Mouse (Mus musculus): ENCODE results near the gene Fbxo27. TPM values are rescaled to one million over a fixed set of nuclear protein-coding genes. Genes with fewer than 3 reads are reported as not detected.
"Not testable (repeated sequence)": the region's sequence is repeated elsewhere in the genome, so short reads cannot be mapped to it uniquely, and the experiment has no call there.

Gene Fbxo27
- polyA plus RNA-seq, 1 experiment from 2014 or later, result 4.3 TPM

DNA sequence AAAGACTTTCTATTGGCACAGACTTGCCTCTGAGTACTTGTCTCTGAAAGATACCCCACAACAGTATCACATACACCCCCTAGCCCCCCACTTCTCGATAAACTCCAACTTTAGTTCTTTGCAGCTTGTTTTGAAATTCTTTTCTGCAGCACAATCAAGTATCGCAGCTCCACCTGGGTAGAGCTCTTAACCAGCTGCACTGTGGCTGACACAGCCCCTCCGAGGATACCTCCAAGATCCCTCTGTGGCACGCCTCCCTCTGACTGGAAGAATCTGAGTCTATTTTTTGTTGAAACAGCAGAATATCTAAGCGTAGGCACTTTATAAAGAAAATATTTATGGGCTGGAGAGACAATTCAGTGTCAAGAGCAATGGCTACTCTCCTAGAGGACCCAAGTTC is 20.4 kb upstream of the Fbxo27 start:
- no peaks in the 10 kb centered on the region for H3K36me3 ChIP-seq (ENCODE audit: control insufficient read depth, insufficient read depth, low read length)
- H3K27me3 ChIP-seq (replicated peaks; ENCODE audit: control insufficient read depth, insufficient read depth, low read length), result no peaks in the 10 kb centered on the region
- ATAC-seq (no peak), DNase-seq (ENCODE audit: low spot score) (no peak)
- no peak overlapping the region for H3K27ac ChIP-seq (ENCODE audit: low read depth, low read length)
- no peak overlapping the region for H3K9ac ChIP-seq (ENCODE audit: low read length)
- H3K9me3 ChIP-seq (replicated peaks; ENCODE audit: control insufficient read depth, low read length), result no peaks in the 10 kb centered on the region
- 89% methylated on average over 5 of the region's 5 CpGs for WGBS
- no peaks in the 10 kb centered on the region for H3K4me1 ChIP-seq (ENCODE audit: control insufficient read depth, insufficient read depth, low read length)
- no peak overlapping the region for H3K4me2 ChIP-seq (ENCODE audit: low read length)
- no peak overlapping the region for H3K4me3 ChIP-seq (ENCODE audit: low read depth, low read length)

DNA sequence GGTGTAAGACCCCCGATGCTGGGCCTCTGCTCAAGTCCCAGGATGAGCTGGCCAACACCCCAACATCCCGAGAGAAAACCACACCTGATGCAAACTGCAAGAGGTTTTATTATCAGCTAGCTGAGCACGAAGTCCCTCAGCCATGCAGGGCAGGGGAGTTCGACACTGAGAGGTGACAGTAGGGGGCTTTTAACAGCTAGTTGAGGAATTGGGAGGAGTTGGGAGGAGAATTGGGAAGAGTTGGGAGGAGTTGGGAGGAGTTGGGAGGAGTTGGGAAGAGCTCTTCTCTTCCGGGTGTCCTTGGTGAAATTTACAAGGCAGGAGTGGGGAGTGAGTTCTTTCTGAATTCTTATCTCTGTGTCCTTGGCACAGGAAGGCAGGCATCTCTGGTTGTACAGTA is 19.9 kb upstream of the Fbxo27 start:
- not testable (repeated sequence) for H3K4me1 ChIP-seq (ENCODE audit: control insufficient read depth, insufficient read depth, low read length)
- WGBS, result 76% methylated on average over 5 of the region's 5 CpGs

DNA sequence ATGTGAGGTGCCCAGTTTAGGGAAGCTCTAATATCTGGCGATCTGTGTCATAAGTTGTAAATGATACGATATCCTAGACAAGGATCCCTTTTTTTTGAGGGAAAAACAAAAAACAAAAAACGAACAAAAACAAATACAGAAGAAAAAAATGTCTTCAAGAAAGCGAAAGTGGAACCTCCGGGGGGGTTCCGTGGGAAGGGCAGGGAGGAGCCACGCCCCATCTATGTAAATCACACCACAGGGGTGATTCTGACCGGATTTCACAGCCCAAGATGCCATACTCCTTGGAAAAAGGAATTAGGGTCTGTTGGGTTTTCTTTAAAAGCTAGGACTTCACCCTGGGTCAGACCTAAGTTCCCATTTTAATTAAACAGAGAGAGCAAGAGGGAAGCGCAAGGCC is 17.7 kb upstream of the Fbxo27 start:
- H3K9me3 ChIP-seq (replicated peaks; ENCODE audit: control insufficient read depth, low read length), result no peaks in the 10 kb centered on the region
- H3K4me1 ChIP-seq (ENCODE audit: control insufficient read depth, insufficient read depth, low read length), result no peaks in the 10 kb centered on the region
- ATAC-seq (no peak), DNase-seq (ENCODE audit: low spot score) (no peak)
- H3K4me3 ChIP-seq (ENCODE audit: low read depth, low read length), result no peak overlapping the region
- no peak overlapping the region for H3K9ac ChIP-seq (ENCODE audit: low read length)
- no peak overlapping the region for H3K27ac ChIP-seq (ENCODE audit: low read depth, low read length)
- no peaks in the 10 kb centered on the region for H3K27me3 ChIP-seq (replicated peaks; ENCODE audit: control insufficient read depth, insufficient read depth, low read length)
- 82% methylated on average over 9 of the region's 9 CpGs for WGBS
- no peaks in the 10 kb centered on the region for H3K36me3 ChIP-seq (ENCODE audit: control insufficient read depth, insufficient read depth, low read length)
- H3K4me2 ChIP-seq (ENCODE audit: low read length), result no peak overlapping the region

More for the DNA sequence above, 19.9 kb upstream of the Fbxo27 start:
- H3K4me3 ChIP-seq (ENCODE audit: low read depth, low read length); H3K36me3 ChIP-seq (ENCODE audit: control insufficient read depth, insufficient read depth, low read length); H3K27me3 ChIP-seq (replicated peaks; ENCODE audit: control insufficient read depth, insufficient read depth, low read length); H3K27ac ChIP-seq (ENCODE audit: low read depth, low read length); H3K9me3 ChIP-seq (replicated peaks; ENCODE audit: control insufficient read depth, low read length); H3K4me2 ChIP-seq (ENCODE audit: low read length); H3K9ac ChIP-seq (ENCODE audit: low read length); ATAC-seq; DNase-seq (ENCODE audit: low spot score): not testable (repeated sequence)

DNA sequence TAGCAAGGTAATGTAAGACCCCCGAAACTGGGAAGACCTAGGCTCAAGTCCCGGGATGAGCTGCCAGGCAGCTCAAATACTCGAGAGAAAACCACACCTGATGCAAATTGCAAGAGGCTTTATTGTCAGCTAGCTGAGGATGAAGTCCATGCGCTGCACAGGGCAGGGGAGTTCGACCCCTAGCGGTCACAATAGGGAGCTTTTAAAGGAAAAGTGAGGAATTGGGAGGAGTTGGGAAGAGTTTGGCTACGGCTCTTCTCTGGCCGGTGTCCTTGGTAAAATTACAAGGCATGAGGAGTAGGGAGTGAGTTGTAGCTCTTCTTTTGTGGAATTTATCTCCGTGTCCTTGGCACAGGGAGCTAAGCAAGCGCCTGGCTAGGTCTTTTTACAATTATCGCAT is 16.9 kb upstream of the Fbxo27 start:
- ATAC-seq, result no peak
- H3K4me1 ChIP-seq (ENCODE audit: control insufficient read depth, insufficient read depth, low read length), result no peaks in the 10 kb centered on the region
- no peak overlapping the region for H3K9ac ChIP-seq (ENCODE audit: low read length)
- WGBS, result 48% methylated on average over 11 of the region's 11 CpGs
- DNase-seq (ENCODE audit: low spot score), result peak; percentile 10
- H3K4me2 ChIP-seq (ENCODE audit: low read length), result no peak overlapping the region
- H3K9me3 ChIP-seq (replicated peaks; ENCODE audit: control insufficient read depth, low read length), result no peaks in the 10 kb centered on the region
- H3K36me3 ChIP-seq (ENCODE audit: control insufficient read depth, insufficient read depth, low read length), result no peaks in the 10 kb centered on the region
- H3K4me3 ChIP-seq (ENCODE audit: low read depth, low read length), result no peak overlapping the region
- no peak overlapping the region for H3K27ac ChIP-seq (ENCODE audit: low read depth, low read length)
- no peaks in the 10 kb centered on the region for H3K27me3 ChIP-seq (replicated peaks; ENCODE audit: control insufficient read depth, insufficient read depth, low read length)

DNA sequence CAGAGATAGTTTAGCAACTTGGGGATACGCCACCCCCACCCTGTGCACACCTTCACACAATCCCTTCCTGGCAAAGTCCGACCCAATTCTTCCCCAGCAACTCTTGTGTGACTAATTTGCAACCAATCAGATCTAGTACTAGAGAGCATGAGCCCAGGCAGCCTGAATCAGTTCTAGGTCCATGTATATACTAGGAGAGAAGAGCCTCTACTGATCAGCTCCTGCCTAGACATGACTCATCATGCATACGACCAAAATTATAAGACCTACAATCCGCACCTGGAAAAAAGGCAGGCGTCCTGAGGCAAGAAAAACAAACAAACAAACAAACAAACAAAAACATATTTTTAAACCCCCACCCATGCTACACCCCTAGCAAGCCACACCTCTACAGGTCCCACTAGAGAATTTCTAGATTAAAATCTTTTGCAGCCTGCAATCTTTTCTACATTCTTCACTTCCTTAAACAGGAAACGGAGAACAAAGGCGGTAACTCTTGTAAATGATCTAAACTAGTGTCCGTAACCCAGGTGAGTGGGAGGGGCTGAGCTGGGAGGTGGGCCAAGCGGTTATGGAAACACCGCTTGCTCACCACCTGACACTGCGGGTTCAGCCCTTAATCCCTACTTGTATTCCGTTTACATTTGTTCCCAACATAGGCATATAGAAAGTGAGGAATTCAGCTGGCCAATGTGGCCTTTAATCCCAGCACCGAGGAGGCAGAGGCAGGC is 15.7 kb upstream of the Fbxo27 start:
- no peak overlapping the region for H3K9ac ChIP-seq (ENCODE audit: low read length)
- H3K4me3 ChIP-seq (ENCODE audit: low read depth, low read length), result no peak overlapping the region
- no peak overlapping the region for H3K27ac ChIP-seq (ENCODE audit: low read depth, low read length)
- 90% methylated on average over 13 of the region's 13 CpGs for WGBS
- H3K9me3 ChIP-seq (replicated peaks; ENCODE audit: control insufficient read depth, low read length), result no peaks in the 10 kb centered on the region
- no peaks in the 10 kb centered on the region for H3K36me3 ChIP-seq (ENCODE audit: control insufficient read depth, insufficient read depth, low read length)
- DNase-seq (ENCODE audit: low spot score), result no peak
- no peak for ATAC-seq
- no peaks in the 10 kb centered on the region for H3K27me3 ChIP-seq (replicated peaks; ENCODE audit: control insufficient read depth, insufficient read depth, low read length)
- no peaks in the 10 kb centered on the region for H3K4me1 ChIP-seq (ENCODE audit: control insufficient read depth, insufficient read depth, low read length)
- H3K4me2 ChIP-seq (ENCODE audit: low read length), result no peak overlapping the region

DNA sequence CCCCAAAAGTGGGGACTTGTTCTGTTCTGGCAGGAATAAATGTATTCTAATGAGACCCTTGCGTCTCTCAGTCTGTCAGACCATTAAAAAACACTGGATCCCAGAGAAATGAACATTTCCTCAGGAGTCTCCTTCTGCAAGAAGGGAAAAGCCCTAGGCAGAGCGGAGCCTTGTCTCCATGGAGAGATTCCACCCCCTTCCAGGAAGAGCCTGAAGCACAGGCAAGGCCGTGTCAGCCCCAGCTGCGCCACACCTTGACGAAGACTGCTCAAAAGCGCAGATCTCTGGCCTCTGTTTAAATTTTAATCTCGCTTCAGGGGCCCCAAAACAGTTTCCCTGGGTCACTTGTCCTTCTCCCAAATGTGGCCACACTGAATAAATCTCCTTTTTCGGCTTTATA is 15.0 kb upstream of the Fbxo27 start:
- no peaks in the 10 kb centered on the region for H3K9me3 ChIP-seq (replicated peaks; ENCODE audit: control insufficient read depth, low read length)
- H3K9ac ChIP-seq (ENCODE audit: low read length), result no peak overlapping the region
- no peaks in the 10 kb centered on the region for H3K36me3 ChIP-seq (ENCODE audit: control insufficient read depth, insufficient read depth, low read length)
- H3K4me1 ChIP-seq (ENCODE audit: control insufficient read depth, insufficient read depth, low read length), result no peaks in the 10 kb centered on the region
- WGBS, result 93% methylated on average over 8 of the region's 8 CpGs
- no peak for ATAC-seq
- H3K27ac ChIP-seq (ENCODE audit: low read depth, low read length), result no peak overlapping the region
- no peaks in the 10 kb centered on the region for H3K27me3 ChIP-seq (replicated peaks; ENCODE audit: control insufficient read depth, insufficient read depth, low read length)
- H3K4me2 ChIP-seq (ENCODE audit: low read length), result no peak overlapping the region
- no peak for DNase-seq (ENCODE audit: low spot score)
- H3K4me3 ChIP-seq (ENCODE audit: low read depth, low read length), result no peak overlapping the region

DNA sequence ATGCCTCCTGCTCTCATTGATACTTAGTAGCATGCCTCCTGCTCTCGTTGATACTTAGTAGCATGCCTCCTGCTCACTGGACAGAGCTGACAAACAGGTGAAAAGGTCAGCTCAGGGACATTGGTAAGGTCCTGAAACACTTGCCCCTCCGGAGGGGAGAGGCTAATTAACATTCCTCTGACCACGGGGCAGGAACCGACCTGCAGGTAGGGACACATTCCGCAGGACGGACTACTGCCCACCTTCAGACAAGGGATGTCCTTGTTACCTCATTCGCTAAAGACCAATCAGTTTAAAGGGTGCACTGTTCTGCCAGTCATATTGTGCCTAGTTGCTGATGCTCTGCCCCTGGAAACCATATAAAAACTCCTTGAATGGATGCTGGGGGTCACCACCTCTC is 1.6 kb upstream of the Fbxo27 start:
- Histone ChIP-seq H3K4me1 (ENCODE audit: control insufficient read depth, insufficient read depth, low read length) (peaks cover 7% of the 10 kb centered on the region; the same call in 1 of the 2 replicates), H3K4me3 (ENCODE audit: low read depth, low read length) (no peak overlapping the region), H3K36me3 (ENCODE audit: control insufficient read depth, insufficient read depth, low read length) (no peaks in the 10 kb centered on the region), H3K27me3 (replicated peaks; ENCODE audit: control insufficient read depth, insufficient read depth, low read length) (peaks cover 20% of the 10 kb centered on the region; the same call in 1 of the 2 replicates), H3K9ac (ENCODE audit: low read length) (no peak overlapping the region), H3K9me3 (replicated peaks; ENCODE audit: control insufficient read depth, low read length) (no peaks in the 10 kb centered on the region), H3K27ac (ENCODE audit: low read depth, low read length) (no peak overlapping the region), H3K4me2 (ENCODE audit: low read length) (no peak overlapping the region)
- no peak for DNase-seq (ENCODE audit: low spot score)
- no peak for ATAC-seq
- 81% methylated on average over 7 of the region's 7 CpGs for WGBS

DNA sequence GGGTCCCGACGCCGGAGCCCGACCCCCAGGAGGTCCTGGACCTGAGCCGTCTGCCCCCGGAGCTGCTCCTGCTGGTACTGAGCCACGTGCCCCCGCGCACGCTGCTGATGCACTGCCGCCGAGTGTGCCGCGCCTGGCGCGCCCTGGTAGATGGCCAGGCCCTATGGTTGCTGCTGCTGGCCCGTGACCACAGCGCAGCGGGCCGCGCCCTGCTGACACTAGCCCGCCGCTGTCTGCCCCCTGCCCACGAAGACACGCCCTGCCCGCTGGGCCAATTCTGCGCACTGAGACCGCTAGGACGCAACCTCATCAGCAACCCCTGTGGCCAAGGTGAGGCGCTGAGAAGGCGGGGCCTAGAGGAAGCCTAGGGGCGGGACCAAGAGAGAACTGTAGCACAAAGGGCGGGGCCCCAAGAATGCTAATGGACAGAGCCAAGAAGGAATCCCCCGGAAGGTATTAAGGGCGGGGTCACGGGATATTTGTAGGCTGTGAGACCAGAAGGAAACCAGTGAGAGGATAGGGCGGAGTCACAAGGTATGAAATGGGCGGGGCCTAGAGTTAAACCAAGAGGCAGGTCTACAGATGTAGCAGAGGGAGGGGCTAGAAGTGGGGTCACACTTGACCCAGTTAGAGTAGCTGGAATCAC is 795 bp downstream of the Fbxo27 start:
- Histone ChIP-seq H3K36me3 (ENCODE audit: control insufficient read depth, insufficient read depth, low read length) (no peaks in the 10 kb centered on the region), H3K9ac (ENCODE audit: low read length) (peak overlapping the region; percentile 55), H3K4me2 (ENCODE audit: low read length) (peak overlapping the region; percentile 90), H3K4me1 (ENCODE audit: control insufficient read depth, insufficient read depth, low read length) (peaks cover 7% of the 10 kb centered on the region; the same call in 1 of the 2 replicates), H3K4me3 (ENCODE audit: low read depth, low read length) (peak overlapping the region; percentile 46), H3K27me3 (replicated peaks; ENCODE audit: control insufficient read depth, insufficient read depth, low read length) (peaks cover 20% of the 10 kb centered on the region; the same call in 1 of the 2 replicates), H3K9me3 (replicated peaks; ENCODE audit: control insufficient read depth, low read length) (no peaks in the 10 kb centered on the region), H3K27ac (ENCODE audit: low read depth, low read length) (no peak overlapping the region)
- DNase-seq (ENCODE audit: low spot score), result peak; percentile 70
- ATAC-seq, result peak; percentile 81
- WGBS, result under 1% methylated on average over 38 of the region's 38 CpGs

DNA sequence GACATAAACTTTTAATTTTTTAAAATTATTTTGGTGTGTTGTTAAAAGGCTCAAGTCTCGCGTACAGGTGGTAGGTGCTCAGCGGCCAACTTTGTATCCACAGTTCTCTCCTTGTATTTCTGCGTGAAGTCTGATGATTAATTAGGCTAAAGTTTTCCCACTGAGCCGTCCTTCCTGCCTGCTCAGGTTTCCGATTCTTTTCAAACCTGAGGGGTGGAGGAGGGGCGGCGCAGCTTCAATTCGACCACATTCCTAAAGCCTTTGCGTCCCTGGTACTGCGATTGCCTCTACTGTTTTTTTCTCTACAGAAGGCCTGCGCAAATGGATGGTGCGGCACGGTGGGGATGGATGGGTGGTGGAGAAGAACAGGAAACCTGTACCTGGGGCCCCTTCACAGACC is 1.8 kb downstream of the Fbxo27 start:
- Histone ChIP-seq H3K9ac (ENCODE audit: low read length) (no peak overlapping the region), H3K27me3 (replicated peaks; ENCODE audit: control insufficient read depth, insufficient read depth, low read length) (peaks cover 20% of the 10 kb centered on the region; the same call in 1 of the 2 replicates), H3K4me3 (ENCODE audit: low read depth, low read length) (no peak overlapping the region), H3K4me2 (ENCODE audit: low read length) (no peak overlapping the region), H3K4me1 (ENCODE audit: control insufficient read depth, insufficient read depth, low read length) (peaks cover 7% of the 10 kb centered on the region; the same call in 1 of the 2 replicates), H3K27ac (ENCODE audit: low read depth, low read length) (no peak overlapping the region), H3K9me3 (replicated peaks; ENCODE audit: control insufficient read depth, low read length) (no peaks in the 10 kb centered on the region), H3K36me3 (ENCODE audit: control insufficient read depth, insufficient read depth, low read length) (no peaks in the 10 kb centered on the region)
- DNase-seq (ENCODE audit: low spot score) (no peak), ATAC-seq (no peak)
- WGBS, result 4% methylated on average over 14 of the region's 14 CpGs

Data from forebrain, embryonic 14.5 days (tissue).